In the genomic region with DNA sequence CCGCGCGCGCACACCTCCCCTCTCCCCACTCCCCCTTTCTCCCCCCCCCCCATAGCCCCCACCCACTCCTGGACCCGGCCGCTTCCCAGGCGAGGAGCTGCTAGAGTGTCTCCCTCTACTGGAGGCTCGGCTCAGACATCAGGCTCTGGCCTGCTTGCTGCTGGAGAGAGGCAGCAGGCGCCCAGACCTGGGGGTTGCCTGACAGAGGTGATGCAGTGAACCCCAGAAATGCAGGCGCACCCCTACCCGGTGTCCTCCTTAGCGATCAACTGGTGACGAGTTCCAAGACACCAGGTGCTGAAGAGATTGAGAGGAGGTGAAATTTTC, we compare ENCODE assay signal across 8 mouse cellular contexts. TPM values are rescaled to one million over a fixed set of nuclear protein-coding genes. Genes with fewer than 3 reads are reported as not detected.
DNase-seq lines count a peak whose midpoint lies in the region; ATAC-seq and TF ChIP-seq lines count a peak whose summit lies in the region.

A gene (minus strand): TSS at position 49 of the 327 bp plus-strand sequence.

- TF ChIP-seq CTCF in gastrocnemius, adult 2 months (IDR thresholded peaks at IDR 0.05) = peak; percentile 68

- H3K9me3 ChIP-seq in hindbrain, embryonic 15.5 days = no peaks in the 10 kb centered on the region

- H3K27me3 ChIP-seq in hindbrain, embryonic 15.5 days = no peaks in the 10 kb centered on the region

- intact Hi-C loops in gastrocnemius, adult 2 months (cut with DNase I) = loop anchor here (1.0 to 5.0 kb wide), 3 partner anchors 177 to 250 kb away; no protein-coding TSS in a partner anchor

- peak within 1 kb of the TSS; percentile 99 for H3K27ac ChIP-seq in gastrocnemius, adult 2 months
- H3K27ac ChIP-seq in hindbrain, embryonic 15.5 days (replicated peaks) = peak within 1 kb of the TSS; percentile 99

- peak within 1 kb of the TSS; percentile 77 for H3K4me3 ChIP-seq in gastrocnemius, adult 2 months
- peak within 1 kb of the TSS; percentile 93 for H3K4me3 ChIP-seq in hindbrain, embryonic 15.5 days

- 0% methylated on average over 9 of the region's 13 CpGs for WGBS in hindbrain, embryonic 15.5 days

- peak within 1 kb of the TSS; percentile 93 for H3K4me2 ChIP-seq in hindbrain, embryonic 15.5 days

- peaks cover 29% of the 10 kb centered on the region for H3K4me1 ChIP-seq in hindbrain, embryonic 15.5 days (replicated peaks)

- peak; percentile 67 to 87 for DNase-seq in adrenal gland, adult (ENCODE audit: inconsistent age in 2 of 2, low spot score in 1 of 2)
- peak; percentile 94 for DNase-seq in cerebellum, postnatal 14 days
- DNase-seq in gastrocnemius, adult 2 months = peak; percentile 91
- peak; percentile 83 to 84 for DNase-seq in left cerebral cortex, adult 18-20 months (ENCODE audit: low spot score in 2 of 2)
- peak; percentile 88 for DNase-seq in lung, postnatal 36 days
- DNase-seq in right cerebral cortex, postnatal 14 days = peak; percentile 89

- H3K36me3 ChIP-seq in hindbrain, embryonic 15.5 days = no peaks in the 10 kb centered on the region

- peak; percentile 90 for ATAC-seq in hindbrain, embryonic 15.5 days (ENCODE audit: low FRiP score, low read depth)
- no peak for ATAC-seq in monocyte, adult 5-6 weeks (replicated peaks; ENCODE audit: insufficient number of reproducible peaks, low FRiP score, low TSS enrichment, poor library complexity, severe bottlenecking)

- peak within 1 kb of the TSS; percentile 98 for H3K9ac ChIP-seq in hindbrain, embryonic 15.5 days

RNA-seq across cellular contexts. Expression of the gene that starts here (rescaled TPM):
- 10 to 100 TPM; 35.4 to 40.7 TPM for total RNA-seq in gastrocnemius, adult 2 months (2021)
- 32.9 and 40.6 TPM in 2 replicates for polyA plus RNA-seq in hindbrain, embryonic 15.5 days (2015; fragmentation: Nextera tagmentation; extraction: Ambion mirVana)
- 10 to 100 TPM; 83.0 to 90.7 TPM for total RNA-seq in left cerebral cortex, adult 18-20 months (2021)
- not detected in 3 replicates for total RNA-seq in monocyte, adult 5-6 weeks (2017)

Comparison
In these comparisons a context has a peak if more than half of its experiments do, and no peak if none do; other contexts are left out.
1. RNA of the gene that starts here (total RNA-seq): 83.0 to 90.7 TPM in left cerebral cortex, adult 18-20 months and 35.4 to 40.7 TPM in gastrocnemius, adult 2 months; not detected in monocyte, adult 5-6 weeks; every median in the first group is over 10 times any median in the second.
2. Peak in every context shown above with its lines, with median percentiles within 50 percentile points of each other: DNase-seq.